Mouse (Mus musculus): ENCODE measurements around the gene Lztr1.

DNA sequence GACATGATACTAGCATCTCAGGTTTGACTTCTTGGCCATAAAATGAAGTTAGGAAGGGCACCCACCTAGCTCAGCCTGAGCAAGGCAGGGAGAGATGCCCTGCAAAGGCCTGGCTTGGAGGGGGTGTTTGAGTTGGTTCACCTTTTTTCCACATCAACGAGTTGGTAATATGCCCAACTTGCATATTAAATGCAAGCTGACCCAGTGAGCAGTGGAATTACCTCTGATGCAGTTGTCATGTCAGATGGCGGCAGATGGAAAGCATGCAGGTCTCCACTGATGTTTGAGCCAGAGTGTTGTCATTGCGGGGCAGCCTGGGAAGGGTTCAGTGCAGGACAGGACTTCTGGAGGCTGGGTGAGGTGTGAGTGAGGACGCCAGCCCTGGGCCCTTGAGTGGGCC lies 2.9 kb downstream of the Lztr1 start:
- TF ChIP-seq CTCF (IDR thresholded peaks at IDR 0.05) (no peak), EP300 (IDR thresholded peaks at IDR 0.05; ENCODE audit: insufficient read depth, low read depth, low read length) (no peak)
